Mouse (Mus musculus) embryonic facial prominence, embryonic 12.5 days (tissue): ENCODE results near the gene Pim2. TPM values are rescaled to one million over a fixed set of nuclear protein-coding genes. Genes with fewer than 3 reads are reported as not detected.
"Not testable (repeated sequence)": the region's sequence is repeated elsewhere in the genome, so short reads cannot be mapped to it uniquely, and the experiment has no call there.

Experiments used
- ATAC-seq: fragments of 200-750 bp; cut with Nextera tagmentation; 2 replicates; pipeline ENCODE4 v1.8.0; 2017; ENCODE audit not compliant: insufficient number of reproducible peaks, insufficient read depth, low FRiP score, low TSS enrichment
- H3K27ac ChIP-seq: fragments of 300-500 bp; sonication (generic); 2 replicates; pipeline ENCODE4 v1.5.1; 2016; ENCODE audit warnings: mild to moderate bottlenecking
- H3K27me3 ChIP-seq: fragments of 300-500 bp; sonication (generic); 2 replicates; pipeline ENCODE4 v1.6.1; 2016; ENCODE audit warnings: mild to moderate bottlenecking, moderate library complexity
- H3K36me3 ChIP-seq: fragments of 300-500 bp; sonication (generic); 2 replicates; pipeline ENCODE4 v1.6.1; 2016; ENCODE audit warnings: mild to moderate bottlenecking
- H3K4me1 ChIP-seq: fragments of 300-500 bp; sonication (generic); 2 replicates; pipeline ENCODE4 v1.6.1; 2016
- H3K4me2 ChIP-seq: fragments of 300-500 bp; sonication (generic); replicated peaks from 2 replicates; pipeline ENCODE4 v1.6.1; 2016; ENCODE audit warnings: mild to moderate bottlenecking, moderate library complexity
- H3K4me3 ChIP-seq: fragments of 300-500 bp; sonication (generic); 2 replicates; pipeline ENCODE4 v1.5.1; 2016; ENCODE audit warnings: mild to moderate bottlenecking
- H3K9ac ChIP-seq: fragments of 300-500 bp; sonication (generic); 2 replicates; pipeline ENCODE4 v1.6.1; 2016; ENCODE audit warnings: mild to moderate bottlenecking, moderate library complexity
- H3K9me3 ChIP-seq: fragments of 300-500 bp; sonication (generic); 2 replicates; pipeline ENCODE4 v1.6.1; 2016; ENCODE audit warnings: mild to moderate bottlenecking, moderate library complexity
- WGBS: fragments of 180-500 bp; shearing (Covaris S2); methylation state at CpG from one replicate; pipeline ENCODE4 v1.1.7; 2016; 5-methylcytosine and 5-hydroxymethylcytosine counted together
- polyA plus RNA-seq: library from polyadenylated mRNA; unstranded; fragments of >200 nt; fragmentation: Nextera tagmentation; extraction: Ambion mirVana; gene quantifications from 2 replicates; pipeline ENCODE4 v1.2.1, GENCODE M21; 2016

Gene Pim2
- polyA plus RNA-seq, 1 experiment from 2014 or later, result 6.0 TPM

DNA sequence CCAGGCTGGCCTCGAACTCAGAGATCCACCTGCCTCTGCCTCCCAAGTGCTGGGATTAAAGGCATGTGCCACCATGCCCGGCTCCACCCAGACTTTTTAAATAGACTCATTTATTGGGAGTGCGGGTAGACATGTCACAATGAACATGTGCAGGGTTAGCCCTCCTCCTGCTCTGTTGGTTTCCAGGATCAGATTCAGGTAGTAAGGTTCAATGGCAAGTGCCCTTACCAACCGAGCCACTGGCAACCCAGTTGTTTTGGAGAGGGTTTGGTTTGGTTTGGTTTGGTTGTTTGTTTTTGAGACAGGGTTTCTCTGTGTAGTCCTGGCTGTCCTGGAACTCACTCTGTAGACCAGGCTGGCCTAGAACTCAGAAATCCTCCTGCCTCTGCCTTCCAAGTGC is 31.2 kb downstream of the Pim2 start, which contains the start of gene Gm10490:
Gene Gm10490, plus strand, starts transcription at position 301 of the 400 bp plus-strand sequence.
- H3K4me2 ChIP-seq, H3K4me1 ChIP-seq, H3K27ac ChIP-seq, H3K27me3 ChIP-seq, H3K4me3 ChIP-seq, H3K36me3 ChIP-seq, ATAC-seq, H3K9me3 ChIP-seq, H3K9ac ChIP-seq: not testable (repeated sequence)
- WGBS, result 90% methylated on average over 4 of the region's 4 CpGs

GRCm38 (mm10) chrX:7910473-7910872 is 32.4 kb downstream of the Pim2 start:
- no peak overlapping the region for H3K4me3 ChIP-seq
- H3K4me2 ChIP-seq, result no peak overlapping the region
- peaks cover 4% of the 10 kb centered on the region for H3K36me3 ChIP-seq
- H3K27me3 ChIP-seq, result no peaks in the 10 kb centered on the region
- no peak overlapping the region for H3K9ac ChIP-seq
- 49% methylated on average over 6 of the region's 6 CpGs for WGBS
- H3K4me1 ChIP-seq, result no peaks in the 10 kb centered on the region
- no peaks in the 10 kb centered on the region for H3K9me3 ChIP-seq
- ATAC-seq, result no peak
- no peak overlapping the region for H3K27ac ChIP-seq

GRCm38 (mm10) chrX:7915669-7916068 is 37.6 kb downstream of the Pim2 start:
- not testable (repeated sequence) for H3K27ac ChIP-seq, H3K9me3 ChIP-seq, H3K4me2 ChIP-seq, H3K36me3 ChIP-seq, ATAC-seq, H3K4me3 ChIP-seq, H3K4me1 ChIP-seq, H3K9ac ChIP-seq
- 22% methylated on average over 3 of the region's 3 CpGs for WGBS
- peaks cover 17% of the 10 kb centered on the region for H3K27me3 ChIP-seq

GRCm38 (mm10) chrX:7917960-7918359 is 39.9 kb downstream of the Pim2 start:
- H3K27me3 ChIP-seq, result peaks cover 38% of the 10 kb centered on the region
- not testable (repeated sequence) for H3K27ac ChIP-seq

DNA sequence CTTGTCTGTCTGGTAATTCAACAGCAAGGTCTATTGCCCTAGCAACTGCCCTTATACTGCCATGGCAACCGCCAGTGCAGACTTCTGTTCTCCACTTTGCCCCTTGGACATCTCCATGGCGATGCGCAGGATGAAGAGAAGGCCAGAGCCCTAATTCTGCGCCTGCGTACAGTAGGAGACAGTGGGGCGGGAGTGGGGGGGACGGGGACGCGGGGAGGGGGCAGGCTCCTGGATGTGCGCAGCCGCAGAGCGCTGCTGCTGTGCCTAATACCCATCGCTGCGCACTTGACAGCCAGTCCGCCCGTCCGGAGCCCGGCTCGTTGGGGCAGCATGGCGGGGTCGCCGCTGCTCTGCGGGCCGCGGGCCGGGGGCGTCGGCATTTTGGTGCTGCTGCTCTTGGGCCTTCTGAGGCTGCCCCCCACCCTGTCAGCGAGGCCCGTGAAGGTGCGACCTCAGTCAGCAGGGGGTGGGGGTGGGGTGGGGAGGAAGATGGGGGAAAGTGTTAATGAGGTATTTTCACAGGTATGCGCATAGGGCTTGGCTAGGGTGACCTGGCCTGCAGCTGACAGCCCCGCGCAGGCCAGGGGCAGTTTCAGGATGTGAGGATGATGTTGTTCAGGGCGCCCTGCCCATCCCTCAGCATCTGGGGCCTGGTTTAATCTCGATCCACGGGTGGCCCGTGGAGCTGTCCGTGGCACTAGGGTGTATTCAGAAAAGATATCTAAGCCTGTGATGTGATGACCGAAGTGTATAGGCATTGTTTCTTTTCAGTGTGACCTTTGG is 41.7 kb downstream of the Pim2 start, which contains the start of gene Pcsk1n:
Gene Pcsk1n, plus strand, starts transcription at position 222 of the 783 bp plus-strand sequence.
- no peaks in the 10 kb centered on the region for H3K9me3 ChIP-seq
- no peak within 1 kb of the TSS; the same call in 1 of the 2 replicates for H3K9ac ChIP-seq
- 11% methylated on average over 39 of the region's 40 CpGs for WGBS
- ATAC-seq, result peak; percentile 65; the same call in 1 of the 2 replicates
- no peaks in the 10 kb centered on the region for H3K36me3 ChIP-seq
- peaks cover 49% of the 10 kb centered on the region for H3K27me3 ChIP-seq
- H3K27ac ChIP-seq, result no peak within 1 kb of the TSS
- peak within 1 kb of the TSS; percentile 50 for H3K4me2 ChIP-seq
- H3K4me3 ChIP-seq, result peak within 1 kb of the TSS; percentile 25
- no peaks in the 10 kb centered on the region for H3K4me1 ChIP-seq

More at GRCm38 (mm10) chrX:7917960-7918359, 39.9 kb downstream of the Pim2 start:
- H3K4me2 ChIP-seq, ATAC-seq, H3K4me1 ChIP-seq, H3K4me3 ChIP-seq, H3K9me3 ChIP-seq, H3K9ac ChIP-seq, H3K36me3 ChIP-seq: not testable (repeated sequence)
- 70% methylated on average over 6 of the region's 6 CpGs for WGBS

DNA sequence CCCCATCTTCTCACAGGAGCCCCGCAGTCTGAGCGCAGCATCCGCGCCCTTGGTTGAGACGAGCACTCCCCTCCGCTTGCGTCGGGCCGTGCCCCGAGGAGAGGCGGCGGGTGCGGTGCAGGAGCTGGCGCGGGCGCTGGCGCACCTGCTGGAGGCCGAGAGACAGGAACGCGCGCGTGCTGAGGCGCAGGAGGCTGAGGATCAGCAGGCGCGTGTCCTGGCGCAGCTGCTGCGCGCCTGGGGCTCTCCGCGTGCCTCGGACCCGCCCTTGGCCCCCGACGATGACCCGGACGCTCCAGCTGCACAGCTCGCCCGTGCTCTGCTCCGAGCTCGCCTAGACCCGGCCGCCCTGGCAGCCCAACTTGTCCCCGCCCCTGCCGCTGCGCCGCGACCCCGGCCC is 44.0 kb downstream of the Pim2 start:
- H3K36me3 ChIP-seq, result no peaks in the 10 kb centered on the region
- H3K27ac ChIP-seq, result no peak overlapping the region
- H3K4me1 ChIP-seq, result no peaks in the 10 kb centered on the region
- H3K9me3 ChIP-seq, result no peaks in the 10 kb centered on the region
- H3K4me3 ChIP-seq, result peak overlapping the region; percentile 21
- H3K4me2 ChIP-seq, result peak overlapping the region; percentile 36
- WGBS, result 15% methylated on average over 48 of the region's 48 CpGs
- H3K27me3 ChIP-seq, result peaks cover 64% of the 10 kb centered on the region
- no peak overlapping the region for H3K9ac ChIP-seq
- ATAC-seq, result no peak

DNA sequence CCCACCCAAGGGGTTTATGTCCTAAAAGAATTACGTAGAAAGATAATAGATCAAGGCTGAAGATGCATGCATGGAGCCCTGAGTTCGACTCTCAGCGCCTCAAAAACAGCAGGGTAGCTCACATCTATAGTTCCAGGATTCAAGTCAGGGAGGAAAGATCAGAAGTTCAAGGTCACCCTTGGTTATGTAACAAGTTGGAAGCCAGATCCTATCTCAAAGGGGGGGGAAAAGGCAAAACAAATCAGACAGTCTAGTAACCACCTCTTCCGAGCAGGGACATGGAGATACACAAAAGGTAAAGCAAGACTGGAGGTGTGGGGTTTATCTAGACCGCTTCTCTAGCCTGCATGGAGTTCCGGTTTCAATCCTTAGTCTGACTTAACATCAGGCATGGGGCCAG is 48.2 kb downstream of the Pim2 start:
- Histone ChIP-seq H3K9ac (no peak overlapping the region), H3K4me3 (no peak overlapping the region), H3K27me3 (peaks cover 59% of the 10 kb centered on the region), H3K9me3 (peaks cover 3% of the 10 kb centered on the region; the same call in 1 of the 2 replicates), H3K27ac (no peak overlapping the region), H3K36me3 (peaks cover 8% of the 10 kb centered on the region; the same call in 1 of the 2 replicates), H3K4me2 (no peak overlapping the region), H3K4me1 (no peaks in the 10 kb centered on the region)
- ATAC-seq, result no peak
- 75% methylated on average over 6 of the region's 6 CpGs for WGBS

GRCm38 (mm10) chrX:7927116-7927515 is 49.1 kb downstream of the Pim2 start:
- H3K4me2 ChIP-seq, result no peak overlapping the region
- WGBS, result 37% methylated on average over 10 of the region's 10 CpGs

GRCm38 (mm10) chrX:7928270-7928790 is 50.3 kb downstream of the Pim2 start, which contains the start of gene Eras:
Eras (minus strand) TSS chrX:7928607.
- Histone ChIP-seq H3K36me3 (peaks cover 16% of the 10 kb centered on the region; the same call in 1 of the 2 replicates), H3K4me2 (no peak within 1 kb of the TSS), H3K27me3 (peaks cover 40% of the 10 kb centered on the region), H3K9ac (no peak within 1 kb of the TSS), H3K4me1 (no peaks in the 10 kb centered on the region), H3K9me3 (peaks cover 3% of the 10 kb centered on the region; the same call in 1 of the 2 replicates), H3K27ac (no peak within 1 kb of the TSS), H3K4me3 (no peak within 1 kb of the TSS)
- ATAC-seq, result no peak
- 17% methylated on average over 19 of the region's 19 CpGs for WGBS

More at GRCm38 (mm10) chrX:7927116-7927515, 49.1 kb downstream of the Pim2 start:
- Histone ChIP-seq H3K27me3 (peaks cover 52% of the 10 kb centered on the region), H3K4me1 (no peaks in the 10 kb centered on the region), H3K4me3 (no peak overlapping the region), H3K36me3 (peaks cover 12% of the 10 kb centered on the region; the same call in 1 of the 2 replicates), H3K9me3 (peaks cover 3% of the 10 kb centered on the region; the same call in 1 of the 2 replicates), H3K9ac (no peak overlapping the region), H3K27ac (no peak overlapping the region)
- no peak for ATAC-seq

Other genes with a start within 250 kb of the Pim2 start
- 7.7 and 11.1 TPM in 2 replicates for gene Syp, start 239.8 kb upstream of the Pim2 start, polyA plus RNA-seq
- gene Prickle3, start 221.0 kb upstream of the Pim2 start, polyA plus RNA-seq, result 6.6 and 7.1 TPM in 2 replicates
- 58.4 and 63.2 TPM in 2 replicates for gene Plp2, start 206.9 kb upstream of the Pim2 start, polyA plus RNA-seq
- gene Magix, start 197.0 kb upstream of the Pim2 start, polyA plus RNA-seq, result 0.11 and 0.15 TPM in 2 replicates
- 38.7 and 39.6 TPM in 2 replicates for gene Gpkow, start 181.1 kb upstream of the Pim2 start, polyA plus RNA-seq
- gene Wdr45, start 163.9 kb upstream of the Pim2 start, polyA plus RNA-seq, result 32.3 and 33.0 TPM in 2 replicates
- gene Gm45208, start 156.0 kb upstream of the Pim2 start, polyA plus RNA-seq, result not detected in 2 replicates
- gene Praf2, start 149.8 kb upstream of the Pim2 start, polyA plus RNA-seq, result 69.9 and 71.0 TPM in 2 replicates
- 18.9 and 27.5 TPM in 2 replicates for gene Ccdc120, start 127.4 kb upstream of the Pim2 start, polyA plus RNA-seq
- gene Tfe3, start 115.7 kb upstream of the Pim2 start, polyA plus RNA-seq, result 31.8 and 32.1 TPM in 2 replicates
- 50.4 and 53.5 TPM in 2 replicates for gene Gripap1, start 88.5 kb upstream of the Pim2 start, polyA plus RNA-seq
- 2.3 and 2.4 TPM in 2 replicates for gene Kcnd1, start 56.0 kb upstream of the Pim2 start, polyA plus RNA-seq
- 67.4 and 70.2 TPM in 2 replicates for gene Otud5, start 36.9 kb upstream of the Pim2 start, polyA plus RNA-seq
- gene Slc35a2, start 5.8 kb downstream of the Pim2 start, polyA plus RNA-seq, result 30.4 and 33.1 TPM in 2 replicates
- 147 and 162 TPM in 2 replicates for gene Pqbp1, start 21.0 kb downstream of the Pim2 start, polyA plus RNA-seq
- 167 and 169 TPM in 2 replicates for gene Timm17b, start 21.1 kb downstream of the Pim2 start, polyA plus RNA-seq
- not detected in 2 replicates for gene Gm10491, start 29.6 kb downstream of the Pim2 start, polyA plus RNA-seq
- gene Gm10490, start 31.3 kb downstream of the Pim2 start, polyA plus RNA-seq, result not detected in 2 replicates
- 7.1 and 9.4 TPM in 2 replicates for gene Pcsk1n, start 41.6 kb downstream of the Pim2 start, polyA plus RNA-seq
- gene Eras, start 50.3 kb downstream of the Pim2 start, polyA plus RNA-seq, result not detected in 2 replicates
- 49.3 and 53.7 TPM in 2 replicates for gene Hdac6, start 69.6 kb downstream of the Pim2 start, polyA plus RNA-seq
- 1.8 and 2.3 TPM in 2 replicates for gene Gata1, start 99.8 kb downstream of the Pim2 start, polyA plus RNA-seq
- not detected in 2 replicates for gene Glod5, start 140.2 kb downstream of the Pim2 start, polyA plus RNA-seq
- gene Suv39h1, start 196.5 kb downstream of the Pim2 start, polyA plus RNA-seq, result 77.3 and 77.8 TPM in 2 replicates
- 0.19 and 0.20 TPM in 2 replicates for gene Was, start 212.2 kb downstream of the Pim2 start, polyA plus RNA-seq